Mouse (Mus musculus) bone marrow macrophage, adult 2 months (primary cell): ENCODE measurements around the gene Mrpl54.

Experiments
- CTCF ChIP-seq: IDR thresholded peaks from 2 replicates; pipeline ENCODE4 v1.5.1; 2012; ENCODE audit warnings: low read depth, mild to moderate bottlenecking, low read length, moderate library complexity
- POLR2A ChIP-seq: IDR thresholded peaks from 2 replicates; pipeline ENCODE4 v1.6.1; 2012; ENCODE audit warnings: mild to moderate bottlenecking, low read depth, low read length, borderline replicate concordance

- TF ChIP-seq POLR2A (no peak), CTCF (no peak)
These were observed 10.9 kb upstream of the Mrpl54 start for GRCm38 (mm10) chr10:81277676-81278075.
